Mouse (Mus musculus) stomach, postnatal 0 days (tissue): Measurements from ENCODE around the gene Umod. TPM values are rescaled to one million over a fixed set of nuclear protein-coding genes. Genes with fewer than 3 reads are reported as not detected.

Source experiments
- ATAC-seq: fragments of 200-750 bp; cut with Nextera tagmentation; 2 replicates; pipeline ENCODE4 v1.8.0; 2017; ENCODE audit not compliant: low FRiP score, low TSS enrichment
- DNase-seq: peaks from one replicate; pipeline ENCODE4 v3.0.0-alpha.2; 2016; ENCODE audit warnings: low spot score
- H3K27ac ChIP-seq: fragments of 300-500 bp; sonication (generic); replicated peaks from 2 replicates; pipeline ENCODE4 v1.5.1; 2014; ENCODE audit warnings: mild to moderate bottlenecking, control low read depth
- H3K27me3 ChIP-seq: fragments of 300-500 bp; sonication (generic); 2 replicates; pipeline ENCODE4 v1.6.1; 2014; ENCODE audit warnings: low read length; ENCODE audit not compliant: control insufficient read depth, insufficient read depth
- H3K36me3 ChIP-seq: fragments of 300-500 bp; sonication (generic); 2 replicates; pipeline ENCODE4 v1.6.1; 2014; ENCODE audit warnings: low read length, mixed read lengths; ENCODE audit not compliant: control insufficient read depth, insufficient read depth
- H3K4me1 ChIP-seq: fragments of 300-500 bp; sonication (generic); replicated peaks from 2 replicates; pipeline ENCODE4 v1.6.1; 2014; ENCODE audit warnings: antibody characterized with exemption; ENCODE audit not compliant: control insufficient read depth, insufficient read depth
- H3K4me2 ChIP-seq: fragments of 300-500 bp; sonication (generic); replicated peaks from 2 replicates; pipeline ENCODE4 v1.6.1; 2014; ENCODE audit warnings: low read depth, mild to moderate bottlenecking, control low read depth, moderate library complexity
- H3K4me3 ChIP-seq: fragments of 300-500 bp; sonication (generic); 2 replicates; pipeline ENCODE4 v1.5.1; 2014; ENCODE audit warnings: low read depth, low read length, control low read depth
- H3K9ac ChIP-seq: fragments of 300-500 bp; sonication (generic); 2 replicates; pipeline ENCODE4 v1.6.1; 2014; ENCODE audit warnings: mild to moderate bottlenecking, low read length, control low read depth, mixed read lengths
- H3K9me3 ChIP-seq: fragments of 300-500 bp; sonication (generic); 2 replicates; pipeline ENCODE4 v1.6.1; 2016; ENCODE audit warnings: low read length; ENCODE audit not compliant: control insufficient read depth
- CTCF ChIP-seq: IDR thresholded peaks from 2 replicates; pipeline ENCODE4 v1.5.1; 2016; ENCODE audit warnings: antibody characterized with exemption, low read depth, mild to moderate bottlenecking, moderate library complexity
- EP300 ChIP-seq: optimal IDR thresholded peaks from 2 replicates; pipeline ENCODE3; 2016; ENCODE audit warnings: antibody characterized with exemption
- WGBS: fragments of 180-500 bp; shearing (Covaris S2); extraction: QIAGEN DNeasy Blood & Tissue Kit; methylation state at CpG from one replicate; pipeline ENCODE4 v1.1.7; 2014; 5-methylcytosine and 5-hydroxymethylcytosine counted together
- polyA plus RNA-seq: library from polyadenylated mRNA; unstranded; fragments of >200 nt; fragmentation: Nextera tagmentation; extraction: Ambion mirVana; gene quantifications from 2 replicates; pipeline ENCODE4 v1.2.1, GENCODE M21; 2015

Umod gene
- polyA plus RNA-seq, 1 experiment from 2014 or later, result not detected

- no peaks in the 10 kb centered on the region for H3K27me3 ChIP-seq
- H3K36me3 ChIP-seq, result no peaks in the 10 kb centered on the region
- TF ChIP-seq EP300, result no peak
- no peak for TF ChIP-seq CTCF
- H3K4me2 ChIP-seq, result no peak within 1 kb of the TSS
- DNase-seq (no peak), ATAC-seq (no peak)
- H3K4me1 ChIP-seq, result no peaks in the 10 kb centered on the region
- 56% methylated on average over 4 of the region's 4 CpGs for WGBS
- H3K27ac ChIP-seq, result no peak within 1 kb of the TSS
- H3K4me3 ChIP-seq, result no peak within 1 kb of the TSS
- no peak within 1 kb of the TSS for H3K9ac ChIP-seq
- H3K9me3 ChIP-seq, result no peaks in the 10 kb centered on the region
These were observed 44.3 kb upstream of the Umod start, which contains the start of gene Pdilt for GRCm38 (mm10) chr7:119523389-119523788. TSS of gene Pdilt (minus strand) at chr7:119523489.

DNA sequence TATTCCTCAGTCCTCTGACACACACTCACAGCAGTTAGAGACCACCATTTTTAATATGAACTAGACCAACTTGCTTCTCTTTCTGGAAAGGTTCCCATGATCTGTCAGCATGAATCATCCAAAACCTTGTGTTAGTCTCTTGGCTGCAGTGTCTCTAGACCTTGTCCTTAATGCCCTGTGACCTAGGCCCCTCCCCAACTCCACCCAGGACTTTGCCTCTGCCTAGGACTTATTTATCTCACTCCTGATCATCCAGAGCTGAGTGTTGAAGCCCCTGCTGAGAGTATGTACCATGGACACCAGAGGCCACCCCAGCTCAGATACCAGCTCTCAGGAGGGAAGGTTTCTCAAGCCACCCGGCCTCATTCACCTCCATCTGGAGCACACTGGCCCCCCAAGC, 43.3 kb upstream of the Umod start:
- Histone ChIP-seq H3K27me3 (no peaks in the 10 kb centered on the region), H3K4me1 (no peaks in the 10 kb centered on the region), H3K27ac (no peak overlapping the region), H3K4me3 (no peak overlapping the region), H3K4me2 (no peak overlapping the region), H3K9ac (no peak overlapping the region), H3K9me3 (no peaks in the 10 kb centered on the region), H3K36me3 (no peaks in the 10 kb centered on the region)
- WGBS, result 81% methylated on average over 1 of the region's 1 CpGs
- DNase-seq (no peak), ATAC-seq (no peak)
- TF ChIP-seq CTCF (no peak), EP300 (no peak)

DNA sequence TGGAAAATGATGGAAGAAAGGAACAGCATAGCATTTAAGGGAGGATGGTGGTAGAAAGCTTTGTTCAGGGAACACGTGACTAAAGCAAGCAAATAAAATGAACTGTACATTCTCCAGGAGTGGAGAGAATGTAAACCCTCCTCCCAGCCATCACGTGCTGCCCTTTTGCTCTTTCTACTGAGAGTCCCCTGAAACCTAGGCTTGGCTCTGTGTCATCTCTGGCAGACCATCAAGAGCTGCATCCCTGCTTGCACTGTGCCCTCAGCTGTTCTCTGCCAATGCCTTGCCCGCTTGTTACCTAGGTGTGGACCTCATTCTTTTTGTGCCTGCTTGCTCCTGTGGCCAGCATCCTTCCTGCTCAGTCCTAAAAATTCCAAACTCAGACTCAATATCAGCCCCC, 42.7 kb upstream of the Umod start:
- H3K4me2 ChIP-seq, result no peak overlapping the region
- no peak overlapping the region for H3K9ac ChIP-seq
- no peak for TF ChIP-seq CTCF
- ATAC-seq, result no peak
- H3K27ac ChIP-seq, result no peak overlapping the region
- no peak for DNase-seq
- H3K4me3 ChIP-seq, result no peak overlapping the region
- no peaks in the 10 kb centered on the region for H3K27me3 ChIP-seq
- no peaks in the 10 kb centered on the region for H3K4me1 ChIP-seq
- H3K9me3 ChIP-seq, result no peaks in the 10 kb centered on the region
- no peaks in the 10 kb centered on the region for H3K36me3 ChIP-seq
- 60% methylated on average over 3 of the region's 3 CpGs for WGBS

DNA sequence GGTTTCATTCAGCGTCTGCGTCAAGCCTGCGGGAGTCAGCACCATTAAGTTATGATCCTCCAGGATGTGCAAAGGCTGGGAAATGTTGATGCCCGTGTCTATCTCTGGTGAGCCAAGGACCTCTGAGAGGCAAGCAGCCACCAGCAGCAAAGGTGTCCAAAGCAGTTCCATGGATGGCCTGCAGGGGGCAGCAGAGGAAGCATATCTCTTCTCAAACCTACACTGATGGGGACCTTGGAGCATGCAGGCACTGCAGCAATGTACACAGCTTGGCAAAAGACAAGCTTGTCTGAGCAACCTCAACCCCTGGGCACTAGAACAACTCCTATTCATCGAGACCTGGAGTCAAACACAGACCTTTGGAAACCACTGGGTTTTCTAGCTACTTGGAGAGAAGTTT, 40.6 kb upstream of the Umod start:
- Histone ChIP-seq H3K9ac (no peak overlapping the region), H3K27me3 (no peaks in the 10 kb centered on the region), H3K4me2 (no peak overlapping the region), H3K36me3 (no peaks in the 10 kb centered on the region), H3K27ac (no peak overlapping the region), H3K9me3 (no peaks in the 10 kb centered on the region), H3K4me1 (no peaks in the 10 kb centered on the region), H3K4me3 (no peak overlapping the region)
- ATAC-seq, result peak; percentile 55
- peak; percentile 83 for DNase-seq
- TF ChIP-seq CTCF (peak; percentile 88), EP300 (no peak)
- WGBS, result 39% methylated on average over 5 of the region's 5 CpGs

- DNase-seq (no peak), ATAC-seq (no peak)
- Histone ChIP-seq H3K4me1 (no peaks in the 10 kb centered on the region), H3K4me3 (no peak within 1 kb of the TSS), H3K9me3 (no peaks in the 10 kb centered on the region), H3K27me3 (no peaks in the 10 kb centered on the region), H3K4me2 (no peak within 1 kb of the TSS), H3K27ac (no peak within 1 kb of the TSS), H3K9ac (no peak within 1 kb of the TSS), H3K36me3 (no peaks in the 10 kb centered on the region)
- 66% methylated on average over 5 of the region's 5 CpGs for WGBS
- no peak for TF ChIP-seq CTCF
- no peak for TF ChIP-seq EP300
These were observed 40.1 kb upstream of the Umod start, which contains the start of gene Acsm5 for GRCm38 (mm10) chr7:119519163-119519562. TSS of gene Acsm5 (plus strand) at chr7:119519463.

- TF ChIP-seq EP300 (no peak), CTCF (no peak)
- no peak overlapping the region for H3K4me2 ChIP-seq
- H3K9ac ChIP-seq, result no peak overlapping the region
- no peaks in the 10 kb centered on the region for H3K36me3 ChIP-seq
- peak; percentile 42; the same call in 1 of the 2 replicates for ATAC-seq
- H3K9me3 ChIP-seq, result no peaks in the 10 kb centered on the region
- WGBS, result 79% methylated on average over 7 of the region's 7 CpGs
- H3K27ac ChIP-seq, result no peak overlapping the region
- no peaks in the 10 kb centered on the region for H3K27me3 ChIP-seq
- DNase-seq, result no peak
- H3K4me1 ChIP-seq, result no peaks in the 10 kb centered on the region
- no peak overlapping the region for H3K4me3 ChIP-seq
These were observed 37.1 kb upstream of the Umod start for GRCm38 (mm10) chr7:119516272-119516558.
